Mouse (Mus musculus): ENCODE results near the gene Trim38.

- peak; percentile 24; the same call in 1 of the 2 replicates for TF ChIP-seq GATA1 (IDR thresholded peaks at IDR 0.05; ENCODE audit: low read length)
- no peak for TF ChIP-seq TAL1 (IDR thresholded peaks at IDR 0.05; ENCODE audit: low read length)
Measured at GRCm38 (mm10) chr13:23745381-23746161, 24.1 kb upstream of the Trim38 start, which contains the start of gene Hist1h3c.

Data from erythroblast, embryonic 14.5 days (primary cell).